Mouse (Mus musculus) lung, postnatal 25 days (tissue): ENCODE data around the gene Kpnb1.

ENCODE experiments used
- DNase-seq: peaks from one replicate; pipeline ENCODE4 v3.0.0; 2022; ENCODE audit warnings: low spot score

Gene Kpnb1

DNA sequence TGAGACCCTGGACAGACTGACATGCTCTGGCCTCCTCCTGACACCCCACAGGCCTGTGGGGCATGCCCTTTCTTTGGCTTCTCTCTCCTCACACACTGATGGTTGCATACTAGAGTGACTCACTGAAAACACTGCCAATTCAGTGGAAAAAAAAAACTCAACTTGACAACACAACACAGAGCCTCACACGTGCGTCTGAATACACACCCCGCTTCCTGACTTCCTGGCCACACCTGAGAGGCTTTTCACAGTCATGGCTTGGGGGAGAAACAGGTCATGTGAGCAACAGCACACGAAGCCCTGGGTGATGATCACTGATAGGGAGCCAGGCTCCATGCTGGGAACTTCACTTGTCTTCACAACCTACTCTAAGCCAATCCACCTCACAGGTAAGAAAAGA, 46.9 kb downstream of the Kpnb1 start:
- DNase-seq = peak; percentile 21

DNA sequence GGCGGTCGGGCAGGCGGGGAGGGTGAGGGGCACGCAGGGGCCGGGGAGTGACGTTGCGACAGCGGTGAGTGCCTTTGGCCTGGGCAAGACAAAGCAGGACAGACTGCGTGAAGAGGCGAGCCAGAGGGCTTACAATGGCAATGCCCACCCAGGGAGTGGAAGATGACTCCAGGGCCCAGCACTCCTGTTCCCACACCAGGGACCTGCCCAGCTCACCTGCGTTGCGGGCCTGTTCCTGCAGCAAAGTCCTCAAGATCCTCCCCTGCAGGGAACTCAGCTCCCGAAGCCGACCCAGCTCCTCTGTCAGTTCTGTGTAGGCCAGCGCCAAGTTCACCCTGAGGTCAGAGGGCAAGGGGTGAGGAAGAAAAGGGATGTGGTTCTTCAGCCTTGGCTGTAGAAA, 48.4 kb downstream of the Kpnb1 start:
- DNase-seq = no peak

GRCm38 (mm10) chr11:97138554-97139226, 49.0 kb downstream of the Kpnb1 start:
- no peak for DNase-seq

DNA sequence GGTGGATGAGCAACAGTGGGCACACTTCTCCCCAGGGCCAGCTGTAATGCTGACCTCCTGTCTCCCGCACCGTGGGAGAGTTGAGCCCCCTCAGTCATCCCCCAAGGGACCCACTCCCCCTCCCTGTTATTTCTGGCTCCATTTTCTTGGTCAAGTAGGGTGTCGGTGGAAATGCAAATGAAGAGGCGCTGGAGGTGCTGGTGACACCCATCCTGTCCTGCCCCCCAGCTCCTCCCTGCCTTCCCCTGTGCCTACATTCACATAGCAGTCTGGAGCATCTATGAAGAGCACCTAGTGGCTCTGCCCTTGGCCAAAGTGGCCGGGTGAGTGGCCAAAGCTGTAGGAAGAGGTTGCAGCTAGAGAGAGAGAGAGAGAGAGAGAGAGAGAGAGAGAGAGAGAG, 54.4 kb downstream of the Kpnb1 start:
- DNase-seq = no peak

- no peak for DNase-seq
These were observed 55.5 kb downstream of the Kpnb1 start for GRCm38 (mm10) chr11:97132185-97132584.

- DNase-seq = no peak
These were observed 56.0 kb downstream of the Kpnb1 start for GRCm38 (mm10) chr11:97131683-97132082.

GRCm38 (mm10) chr11:97130318-97130717, 57.4 kb downstream of the Kpnb1 start:
- no peak for DNase-seq

GRCm38 (mm10) chr11:97128956-97129355, 58.7 kb downstream of the Kpnb1 start:
- no peak for DNase-seq

GRCm38 (mm10) chr11:97127470-97128223, 60.0 kb downstream of the Kpnb1 start:
- DNase-seq = no peak

DNA sequence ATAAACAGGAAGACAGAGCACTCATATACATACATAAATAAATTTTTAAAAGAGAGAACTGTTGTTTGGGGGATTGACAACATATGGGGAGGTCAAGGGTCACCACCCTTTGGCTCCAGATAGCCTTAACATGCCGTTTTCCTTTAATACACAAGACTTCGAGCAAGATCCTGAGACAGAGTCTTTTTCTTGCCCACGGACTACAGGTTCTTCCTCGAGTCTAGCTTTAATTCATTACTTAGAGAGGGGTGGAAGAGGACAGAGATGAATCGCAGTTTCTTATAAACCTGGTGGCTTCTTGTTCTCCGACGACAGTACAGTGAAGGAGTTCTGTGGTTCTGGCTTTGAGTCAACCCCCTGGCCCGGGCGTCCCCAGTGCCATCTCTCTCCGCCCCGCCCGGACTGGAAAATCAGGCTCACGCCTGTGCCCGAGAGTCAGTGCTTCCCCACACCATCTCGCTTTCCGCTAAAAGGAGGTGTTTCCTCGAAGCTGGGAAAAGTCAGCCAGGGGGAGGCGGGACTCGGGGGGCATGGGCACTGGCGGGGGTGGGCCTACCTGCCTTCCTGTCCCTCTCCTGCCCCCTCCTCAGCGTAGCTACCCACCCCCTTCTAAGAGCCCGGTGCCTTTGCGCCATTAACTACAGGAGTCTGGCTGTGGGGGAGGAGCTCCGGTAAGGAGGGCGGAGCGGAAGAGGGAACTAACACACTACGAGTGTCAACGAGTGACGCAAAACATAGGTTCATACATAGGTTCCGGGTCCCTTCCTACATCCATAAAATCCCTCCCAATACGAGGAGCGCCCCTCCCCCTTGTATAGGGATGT, 60.8 kb downstream of the Kpnb1 start:
- DNase-seq = peak; percentile 68

GRCm38 (mm10) chr11:97124266-97125036, 63.2 kb downstream of the Kpnb1 start:
- DNase-seq = no peak

DNA sequence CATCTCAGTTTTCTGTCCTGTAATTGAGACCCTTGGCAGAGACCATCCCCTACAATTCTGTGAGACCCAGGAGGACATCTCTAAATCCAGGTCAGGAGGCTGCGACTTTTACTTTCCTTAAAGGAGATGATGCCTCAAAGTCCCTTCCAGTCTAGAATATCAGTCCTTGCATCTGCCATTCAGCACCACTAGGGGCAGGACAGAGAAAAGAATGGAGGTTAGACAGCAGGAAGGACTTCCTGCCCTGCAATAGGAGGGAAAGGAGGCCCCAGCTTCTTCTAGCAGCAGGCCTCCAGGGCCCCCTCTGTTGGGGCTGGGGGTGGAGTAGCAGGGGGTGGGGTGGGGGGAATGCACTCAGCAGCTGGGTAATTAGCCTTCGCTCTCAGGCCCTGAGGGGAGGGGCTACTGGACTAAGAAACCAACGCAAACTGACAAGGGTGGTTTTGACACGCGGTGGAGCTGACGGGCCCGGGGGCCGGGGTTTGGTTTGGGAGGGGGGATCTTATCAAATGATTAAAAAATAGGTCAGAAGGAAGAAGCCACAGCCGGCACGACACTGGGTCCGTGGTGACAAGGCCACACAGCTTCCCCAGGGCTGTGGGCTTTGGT, 64.3 kb downstream of the Kpnb1 start:
- no peak for DNase-seq

GRCm38 (mm10) chr11:97120641-97121040, 67.0 kb downstream of the Kpnb1 start:
- no peak for DNase-seq

GRCm38 (mm10) chr11:97120221-97120620, 67.5 kb downstream of the Kpnb1 start:
- DNase-seq = no peak

DNA sequence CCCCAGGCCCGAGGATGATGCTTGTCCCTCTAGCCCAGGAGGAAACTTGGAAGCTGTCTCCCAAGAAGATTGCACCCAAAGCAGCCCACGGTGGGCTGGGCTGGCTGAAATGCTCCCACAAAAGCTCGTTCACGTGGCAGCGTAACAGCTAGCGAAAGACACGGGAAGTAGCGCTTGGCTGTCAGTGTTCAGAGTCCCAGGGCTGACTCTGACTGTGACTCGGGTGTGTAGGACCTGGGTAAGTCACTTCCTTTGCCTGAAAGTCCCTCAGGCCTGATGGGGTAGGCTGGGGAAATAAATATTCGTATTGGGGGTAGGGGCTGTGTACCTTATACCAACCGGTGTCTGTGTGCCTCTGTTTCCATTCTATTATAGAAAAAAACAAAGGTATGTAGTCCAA, 71.9 kb downstream of the Kpnb1 start:
- DNase-seq = no peak

DNA sequence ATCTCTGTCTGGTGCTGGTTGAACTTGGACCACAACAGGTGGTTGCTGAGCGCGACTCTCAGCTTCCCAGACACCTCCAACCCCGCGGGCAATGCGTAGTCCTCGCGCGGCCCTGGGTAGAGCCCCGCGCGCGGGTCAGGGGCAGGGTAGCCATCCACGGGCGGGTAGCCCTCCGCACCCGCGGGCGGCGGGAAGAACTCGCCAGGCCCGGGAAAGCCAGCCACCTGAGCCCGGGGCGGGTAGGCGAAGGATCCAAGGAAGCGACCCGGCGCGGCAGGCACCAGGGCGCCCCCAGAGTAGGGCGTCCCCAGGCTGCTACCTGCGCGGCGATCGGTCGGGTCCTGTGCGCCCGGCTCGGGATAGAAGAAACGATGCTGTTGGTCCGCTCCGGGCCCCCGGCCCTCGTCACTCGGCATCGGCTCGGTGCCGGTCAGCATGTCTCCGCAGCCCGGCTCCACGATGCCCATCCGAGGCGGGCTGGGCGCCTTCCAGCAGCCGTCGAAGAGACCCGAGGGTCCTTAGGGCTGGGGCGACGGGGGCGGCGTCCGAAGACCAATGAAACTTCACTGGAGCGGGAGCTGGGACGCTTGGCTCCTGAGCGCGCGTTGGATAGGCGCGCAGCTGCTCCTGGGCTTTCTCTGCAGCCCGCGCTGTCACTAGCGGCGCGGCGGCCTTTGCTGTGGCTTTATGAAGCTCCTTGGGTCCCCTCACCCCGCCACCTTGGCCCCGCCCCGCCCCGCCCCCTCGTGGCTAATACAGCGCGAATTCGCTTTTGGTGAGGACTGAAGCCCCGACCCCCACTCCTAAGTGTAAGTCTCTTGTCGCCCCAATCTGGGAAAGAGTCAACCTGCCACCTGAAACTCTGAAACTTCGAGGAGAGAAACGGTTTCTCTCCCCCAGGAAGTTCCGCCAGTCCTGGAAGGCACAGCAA, 72.7 kb downstream of the Kpnb1 start, which contains the start of gene Tbx21:
Gene Tbx21 (minus strand): TSS at position 661 of the 931 bp plus-strand sequence.
- no peak for DNase-seq

DNA sequence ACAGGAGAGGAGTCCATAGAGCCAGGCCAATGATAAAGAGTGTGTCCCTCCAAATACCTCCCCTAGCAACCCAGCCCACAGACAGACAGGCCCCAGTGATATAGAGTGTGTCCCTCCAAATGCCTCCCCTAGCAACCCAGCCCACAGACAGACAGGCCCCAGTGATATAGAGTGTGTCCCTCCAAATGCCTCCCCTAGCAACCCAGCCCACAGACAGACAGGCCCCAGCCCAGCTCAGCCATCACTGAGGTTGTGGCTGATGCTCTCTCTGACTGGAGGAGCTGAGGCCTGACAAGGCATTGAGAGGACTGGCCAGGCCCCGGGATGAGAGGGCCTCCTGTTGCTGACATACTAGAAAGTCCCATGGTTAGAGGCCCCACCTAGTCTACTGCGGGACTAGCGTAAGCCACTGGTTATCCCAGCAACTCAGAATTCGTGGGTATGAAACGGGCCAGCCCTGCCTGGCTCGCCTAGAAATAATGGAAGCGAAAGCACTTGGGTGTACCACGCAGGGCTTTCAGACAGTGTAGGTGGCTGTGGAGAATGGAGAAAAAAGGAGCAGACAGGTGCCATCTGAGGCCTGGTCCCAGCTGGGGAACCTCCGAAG, 75.1 kb downstream of the Kpnb1 start:
- no peak for DNase-seq
